Mouse (Mus musculus) midbrain, postnatal 0 days (tissue): ENCODE results near the gene Hdc. TPM values are rescaled to one million over a fixed set of nuclear protein-coding genes. Genes with fewer than 3 reads are reported as not detected.
A peak's percentile ranks its signal among the peaks of the same experiment; 100 is the strongest.

ENCODE experiments used
- ATAC-seq: fragments of 200-750 bp; cut with Nextera tagmentation; 2 replicates; pipeline ENCODE4 v1.8.0; 2017; ENCODE audit warnings: moderate number of reproducible peaks, mild to moderate bottlenecking, moderate TSS enrichment, moderate library complexity; ENCODE audit not compliant: low FRiP score
- DNase-seq: peaks from one replicate; pipeline ENCODE4 v3.0.0-alpha.2; 2015; ENCODE audit warnings: low spot score
- H3K27ac ChIP-seq: fragments of 300-500 bp; sonication (generic); 2 replicates; pipeline ENCODE4 v1.5.1; 2014; ENCODE audit warnings: low read depth, mild to moderate bottlenecking, low read length, mixed read lengths
- H3K27me3 ChIP-seq: fragments of 300-500 bp; sonication (generic); 2 replicates; pipeline ENCODE4 v1.6.1; 2014; ENCODE audit warnings: low read length, control low read depth, mixed read lengths; ENCODE audit not compliant: insufficient read depth
- H3K36me3 ChIP-seq: fragments of 300-500 bp; sonication (generic); 2 replicates; pipeline ENCODE4 v1.6.1; 2014; ENCODE audit warnings: low read length, control low read depth, mixed read lengths; ENCODE audit not compliant: insufficient read depth
- H3K4me1 ChIP-seq: fragments of 300-500 bp; sonication (generic); 2 replicates; pipeline ENCODE4 v1.6.1; 2014; ENCODE audit warnings: mild to moderate bottlenecking, control low read depth, antibody characterized with exemption, low read length, mixed read lengths; ENCODE audit not compliant: insufficient read depth
- H3K4me2 ChIP-seq: fragments of 300-500 bp; sonication (generic); 2 replicates; pipeline ENCODE4 v1.6.1; 2014; ENCODE audit warnings: low read depth, mild to moderate bottlenecking, low read length, mixed read lengths; ENCODE audit not compliant: poor library complexity, severe bottlenecking
- H3K4me3 ChIP-seq: fragments of 300-500 bp; sonication (generic); 2 replicates; pipeline ENCODE4 v1.5.1; 2014; ENCODE audit warnings: low read depth, mild to moderate bottlenecking, low read length, moderate library complexity
- H3K9ac ChIP-seq: fragments of 300-500 bp; sonication (generic); replicated peaks from 2 replicates; pipeline ENCODE4 v1.6.1; 2014; ENCODE audit warnings: mild to moderate bottlenecking, low read length, moderate library complexity, mixed read lengths; ENCODE audit not compliant: poor library complexity, severe bottlenecking
- H3K9me3 ChIP-seq: fragments of 300-500 bp; sonication (generic); 2 replicates; pipeline ENCODE4 v1.6.1; 2016; ENCODE audit warnings: low read length, control low read depth
- CTCF ChIP-seq: IDR thresholded peaks from 2 replicates; pipeline ENCODE4 v1.5.1; 2016; ENCODE audit warnings: antibody characterized with exemption, mild to moderate bottlenecking
- WGBS: fragments of 180-500 bp; shearing (Covaris S2); extraction: QIAGEN DNeasy Blood & Tissue Kit; methylation state at CpG from one replicate; pipeline ENCODE4 v1.1.7; 2014; 5-methylcytosine and 5-hydroxymethylcytosine counted together
- polyA plus RNA-seq: library from polyadenylated mRNA; unstranded; fragments of >200 nt; fragmentation: Nextera tagmentation; extraction: Ambion mirVana; gene quantifications from 2 replicates; pipeline ENCODE4 v1.2.1, GENCODE M21; 2015
- total RNA-seq: library from RNA; depleted of rRNA; stranded (reverse); fragments of >200 nt; gene quantifications from 2 replicates; pipeline ENCODE4 v1.2.3, GENCODE M21; 2014

The Hdc gene
- total and polyA plus RNA-seq, 2 experiments from 2014 or later, result 3.8 to 5.6 TPM

- no peaks in the 10 kb centered on the region for H3K4me1 ChIP-seq
- H3K27ac ChIP-seq, result no peak overlapping the region
- H3K9ac ChIP-seq, result no peak overlapping the region
- H3K4me2 ChIP-seq, result no peak overlapping the region
- no peaks in the 10 kb centered on the region for H3K9me3 ChIP-seq
- 73% methylated on average over 20 of the region's 20 CpGs for WGBS
- ATAC-seq (no peak), DNase-seq (no peak)
- no peak overlapping the region for H3K4me3 ChIP-seq
- no peaks in the 10 kb centered on the region for H3K27me3 ChIP-seq
- no peak for TF ChIP-seq CTCF
- H3K36me3 ChIP-seq, result no peaks in the 10 kb centered on the region
These were observed 21.5 kb downstream of the Hdc start for GRCm38 (mm10) chr2:126597279-126598241.

DNA sequence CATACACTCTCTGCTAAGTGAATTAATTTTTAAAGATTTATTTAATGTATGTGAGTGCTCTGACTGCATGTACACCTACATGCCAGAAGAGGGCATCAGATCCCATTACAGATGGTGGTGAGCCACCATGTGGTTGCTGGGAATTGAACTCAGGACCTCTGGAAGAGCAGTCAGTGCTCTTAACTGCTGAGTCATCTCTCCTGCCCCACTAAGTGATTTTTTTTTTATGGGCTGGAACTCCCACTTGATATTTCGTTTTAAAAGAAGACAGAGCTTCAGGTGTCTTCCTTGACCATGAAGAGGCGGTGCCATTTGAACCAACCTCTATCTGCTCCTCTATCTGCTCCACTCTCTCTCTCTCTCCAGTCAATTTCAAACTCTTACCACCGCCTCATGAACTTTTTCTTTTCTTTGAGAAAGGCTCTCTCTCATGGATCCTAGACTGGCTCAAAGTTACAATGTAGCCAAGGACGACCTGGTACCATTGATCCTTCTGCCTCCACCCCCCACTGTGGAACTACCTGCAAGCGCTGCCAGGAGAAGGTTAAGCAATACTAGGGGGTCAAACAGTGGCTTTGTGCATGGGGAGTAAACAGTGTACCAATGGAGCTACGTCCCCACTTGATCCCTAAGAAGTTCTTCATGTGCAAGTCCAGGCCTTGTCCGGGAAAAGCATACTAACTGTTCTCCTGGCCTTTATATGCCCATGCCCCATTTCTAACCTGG is 22.6 kb downstream of the Hdc start:
- Histone ChIP-seq H3K9me3 (no peaks in the 10 kb centered on the region), H3K27me3 (no peaks in the 10 kb centered on the region), H3K9ac (no peak overlapping the region), H3K4me2 (no peak overlapping the region), H3K27ac (no peak overlapping the region), H3K4me1 (no peaks in the 10 kb centered on the region), H3K36me3 (no peaks in the 10 kb centered on the region), H3K4me3 (no peak overlapping the region)
- ATAC-seq, result no peak
- WGBS, result 90% methylated on average over 7 of the region's 7 CpGs
- no peak for DNase-seq
- peak; percentile 6; the same call in 1 of the 2 replicates for TF ChIP-seq CTCF

DNA sequence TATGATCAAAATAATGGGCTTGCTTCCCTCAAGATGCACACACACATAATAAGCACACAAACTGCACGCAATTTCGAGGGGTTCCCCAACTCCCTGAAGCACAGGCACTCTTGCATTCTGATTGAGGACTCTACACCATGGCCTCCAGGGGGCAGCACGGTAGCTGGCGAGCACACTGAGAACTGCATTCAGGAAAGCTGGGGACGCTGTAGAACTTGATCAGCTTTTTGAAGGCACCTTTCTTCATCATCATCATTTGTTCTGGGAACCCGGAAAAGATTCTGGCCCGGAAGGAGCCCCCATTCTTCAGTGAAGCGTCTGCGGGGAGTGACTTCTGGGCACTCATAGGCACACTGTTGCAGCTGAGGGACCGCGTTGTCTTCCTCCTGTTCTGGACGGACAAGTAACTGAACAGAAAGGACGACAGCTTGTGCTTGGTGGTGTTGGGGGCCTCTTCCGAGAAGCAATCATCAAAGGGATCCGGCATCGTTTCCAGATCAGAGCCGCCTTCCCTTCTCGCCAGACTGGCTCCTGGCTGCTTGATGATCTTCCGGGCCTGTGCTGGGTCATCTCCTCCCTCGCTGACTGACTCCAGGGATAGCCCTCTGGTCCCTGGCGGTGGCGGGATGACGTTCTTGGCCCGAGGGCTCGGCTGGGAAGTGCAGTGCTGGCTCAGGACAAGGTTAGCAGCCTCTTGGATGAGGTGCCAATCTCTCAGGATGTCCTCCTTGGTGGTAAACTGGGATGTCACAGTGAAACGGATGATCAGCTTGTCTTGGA is 25.1 kb downstream of the Hdc start:
- peak overlapping the region; percentile 5 for H3K4me3 ChIP-seq
- no peak overlapping the region for H3K9ac ChIP-seq
- H3K27ac ChIP-seq, result no peak overlapping the region
- ATAC-seq, result peak; percentile 58; the same call in 1 of the 2 replicates
- H3K27me3 ChIP-seq, result no peaks in the 10 kb centered on the region
- H3K4me1 ChIP-seq, result no peaks in the 10 kb centered on the region
- peak overlapping the region; percentile 40 for H3K4me2 ChIP-seq
- no peaks in the 10 kb centered on the region for H3K36me3 ChIP-seq
- peak; percentile 74 for DNase-seq
- no peaks in the 10 kb centered on the region for H3K9me3 ChIP-seq
- WGBS, result 33% methylated on average over 26 of the region's 26 CpGs
- peak; percentile 87 for TF ChIP-seq CTCF

DNA sequence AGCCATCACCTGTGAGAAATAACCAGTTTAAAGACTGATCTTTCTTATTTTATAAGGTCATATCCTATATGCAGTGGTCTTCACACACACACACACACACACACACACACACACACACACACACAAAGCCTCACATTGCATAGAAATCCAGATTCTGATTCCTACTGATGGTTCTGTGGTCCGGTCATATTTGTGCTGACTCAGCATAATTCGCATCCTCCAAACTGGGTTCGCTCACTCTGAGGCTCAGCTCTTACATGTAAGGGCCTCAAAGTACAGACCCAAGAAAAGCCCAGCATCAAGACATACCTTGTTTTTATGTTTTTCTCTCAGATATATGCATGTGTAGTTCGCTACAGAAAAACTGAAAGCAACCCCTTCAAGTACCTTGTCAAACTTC is 27.8 kb downstream of the Hdc start:
- ATAC-seq (no peak), DNase-seq (no peak)
- no peak overlapping the region for H3K4me2 ChIP-seq
- H3K9me3 ChIP-seq, result no peaks in the 10 kb centered on the region
- H3K27ac ChIP-seq, result no peak overlapping the region
- no peaks in the 10 kb centered on the region for H3K4me1 ChIP-seq
- no peak overlapping the region for H3K4me3 ChIP-seq
- WGBS, result 90% methylated on average over 4 of the region's 4 CpGs
- 0 out of 2 replicates have a peak, but pooled peaks cover 6% of the 10 kb centered on the region for H3K36me3 ChIP-seq
- no peak for TF ChIP-seq CTCF
- H3K27me3 ChIP-seq, result no peaks in the 10 kb centered on the region
- no peak overlapping the region for H3K9ac ChIP-seq

GRCm38 (mm10) chr2:126587468-126587867 is 31.6 kb downstream of the Hdc start:
- DNase-seq, result no peak
- Histone ChIP-seq H3K36me3 (0 out of 2 replicates have a peak, but pooled peaks cover 6% of the 10 kb centered on the region), H3K9ac (no peak overlapping the region), H3K27me3 (no peaks in the 10 kb centered on the region), H3K27ac (no peak overlapping the region), H3K9me3 (no peaks in the 10 kb centered on the region), H3K4me2 (no peak overlapping the region), H3K4me3 (no peak overlapping the region), H3K4me1 (no peaks in the 10 kb centered on the region)
- ATAC-seq, result no peak
- no peak for TF ChIP-seq CTCF
- 90% methylated on average over 3 of the region's 3 CpGs for WGBS
